Mouse (Mus musculus) heart, adult 18-20 months (tissue): Measurements from ENCODE around the gene Traf1. TPM values are rescaled to one million over a fixed set of nuclear protein-coding genes. Genes with fewer than 3 reads are reported as not detected.
A peak's percentile ranks its signal among the peaks of the same experiment; 100 is the strongest.

Experiments used
- DNase-seq, 2 experiments: peaks; one replicate each; pipeline ENCODE4 v3.0.0; 2021 to 2022; ENCODE audit warnings: mixed read lengths in 1 of 2
- total RNA-seq, 2 experiments: library from RNA; stranded (reverse); gene quantifications; 2 replicates each; pipeline ENCODE4 v1.2.3; 2021

Traf1 gene
- total RNA-seq, 2 experiments from 2014 or later, result 1.9 to 3.5 TPM

DNA sequence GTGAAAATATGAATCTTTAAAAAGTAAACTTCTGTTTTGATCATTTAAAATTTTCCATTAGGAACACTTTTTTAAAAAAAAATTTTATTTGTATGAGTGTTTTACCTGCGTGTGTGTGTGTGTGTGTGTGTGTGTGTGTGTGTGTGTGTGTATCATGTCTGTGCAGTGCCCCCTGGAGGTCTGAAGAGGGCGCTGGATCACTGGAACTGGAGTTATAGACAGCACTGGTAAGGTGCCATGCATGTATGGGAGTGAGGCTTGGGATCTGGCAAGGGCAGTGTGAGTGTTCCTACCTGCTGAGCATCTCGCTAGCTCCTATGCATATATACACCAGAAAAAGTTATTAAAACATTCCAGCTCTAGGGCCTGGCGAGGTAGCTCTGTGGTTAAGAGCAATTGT lies 59.8 kb downstream of the Traf1 start:
- no peak for DNase-seq

GRCm38 (mm10) chr2:34900412-34900811 lies 61.2 kb downstream of the Traf1 start:
- no peak for DNase-seq

DNA sequence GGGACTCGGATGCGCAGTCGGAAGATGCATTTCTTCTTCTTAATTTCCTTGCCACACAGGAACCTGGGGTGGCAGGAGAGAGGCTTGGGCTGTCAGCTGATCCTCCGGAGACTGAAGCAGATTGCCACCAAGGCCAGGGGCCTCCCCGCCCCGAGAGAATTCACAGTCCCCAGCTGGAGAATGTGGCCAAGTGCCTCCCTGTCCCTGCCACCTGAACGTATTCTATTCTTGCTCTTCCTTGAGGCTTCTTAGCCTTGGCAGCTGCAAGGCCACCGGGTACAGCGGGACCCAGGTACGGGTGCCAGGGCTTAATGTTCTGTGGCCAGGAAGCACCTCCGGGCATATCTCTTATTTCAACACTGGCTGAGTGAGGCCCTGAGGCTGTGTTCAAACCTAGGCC lies 61.9 kb downstream of the Traf1 start:
- no peak for DNase-seq

DNA sequence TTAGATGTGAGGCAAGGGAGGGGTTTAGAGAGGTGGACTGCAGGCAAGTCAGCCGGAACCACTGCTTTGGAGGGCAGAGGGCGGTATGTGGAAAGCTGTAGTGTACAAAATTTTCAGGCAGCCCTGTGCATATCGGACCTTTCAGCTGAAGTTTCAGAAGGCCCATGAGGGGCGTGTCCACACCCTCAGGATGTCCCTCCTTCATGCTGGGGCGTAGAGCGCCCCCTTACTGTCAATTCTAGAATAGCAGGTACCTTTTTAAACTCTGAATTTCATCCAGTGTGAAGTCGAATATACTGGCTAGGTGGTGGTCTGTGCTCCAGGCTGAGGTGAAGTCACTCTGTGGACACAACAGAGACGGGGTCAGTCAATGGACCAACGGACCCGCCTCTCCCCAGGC lies 63.8 kb downstream of the Traf1 start:
- DNase-seq, result peak; percentile 34 to 37

GRCm38 (mm10) chr2:34896821-34897460 lies 64.6 kb downstream of the Traf1 start:
- DNase-seq, result no peak

DNA sequence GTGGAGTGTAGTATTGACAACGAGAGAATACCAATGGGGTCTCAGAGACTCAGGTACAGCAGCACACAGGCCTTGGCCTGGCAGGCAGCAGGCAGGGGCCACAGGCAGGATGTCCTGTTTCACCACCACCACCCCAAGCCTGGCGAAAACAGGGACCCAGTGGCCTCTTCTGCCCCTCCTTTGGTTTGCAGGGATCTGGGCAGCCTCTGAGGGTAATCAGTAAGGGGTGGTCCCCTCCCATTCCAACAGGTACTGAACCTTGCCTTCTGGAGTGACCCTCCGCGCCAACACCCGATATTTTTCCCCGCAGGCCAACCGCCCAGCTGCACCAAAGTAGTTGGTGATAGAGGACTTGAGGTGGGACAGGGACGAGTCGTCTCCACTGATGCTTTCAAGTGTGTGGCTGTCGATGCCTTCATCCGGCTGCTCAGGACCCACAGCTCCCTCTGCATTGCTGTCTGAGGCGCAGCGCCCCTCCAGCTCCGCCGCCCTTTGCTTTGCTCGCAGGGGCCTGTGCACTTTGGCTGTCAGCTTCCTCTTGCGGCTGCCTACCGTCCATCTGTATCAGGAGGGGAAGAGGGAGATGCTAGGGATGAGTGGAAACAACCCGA lies 66.0 kb downstream of the Traf1 start:
- DNase-seq, result no peak

DNA sequence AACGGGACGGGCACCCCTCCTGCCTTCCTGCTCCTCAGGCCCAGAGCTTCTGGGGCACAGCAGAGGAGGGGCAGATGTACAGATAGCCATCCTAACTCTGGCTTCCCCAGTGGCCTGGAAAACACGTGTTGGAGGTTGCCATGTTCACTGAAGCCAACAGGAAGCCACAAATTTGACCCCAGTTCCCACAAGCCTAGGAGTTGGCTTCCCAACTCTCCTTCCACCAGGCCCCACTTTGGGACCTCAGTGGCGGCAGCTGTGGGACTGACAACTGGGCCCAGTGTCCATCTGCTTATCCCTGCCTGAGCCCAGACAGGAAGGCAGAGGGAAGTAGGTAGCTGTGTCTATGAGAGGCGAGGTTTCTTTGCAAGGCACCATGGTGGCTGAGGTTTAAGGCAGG lies 67.6 kb downstream of the Traf1 start:
- DNase-seq, result no peak

Other genes with a start within 250 kb of the Traf1 start
- 10 to 100 TPM; 39.7 to 40.2 TPM for gene Gapvd1, start 206.5 kb downstream of the Traf1 start, total RNA-seq
- gene Hspa5, start 189.8 kb downstream of the Traf1 start, total RNA-seq, result 100 to 1,000 TPM; 563 to 758 TPM
- gene Rabepk, start 161.9 kb downstream of the Traf1 start, total RNA-seq, result 10 to 100 TPM; 13.5 to 15.5 TPM
- 10 to 100 TPM; 46.9 to 49.2 TPM for gene Fbxw2, start 135.5 kb downstream of the Traf1 start, total RNA-seq
- gene Gm34653, start 128.8 kb downstream of the Traf1 start, total RNA-seq, result not detected
- gene Cutal, start 87.4 kb downstream of the Traf1 start, total RNA-seq, result 1 to 10 TPM in 1 of 2 experiments, under 1 TPM in 1; 0.74 to 1.3 TPM
- gene Psmd5, start 86.8 kb downstream of the Traf1 start, total RNA-seq, result 10 to 100 TPM; 16.7 to 18.5 TPM
- under 1 TPM; 0.93 to 0.99 TPM for gene Phf19, start 47.7 kb downstream of the Traf1 start, total RNA-seq
- gene Hc, start 99.7 kb upstream of the Traf1 start, total RNA-seq, result not detected
- gene AI182371, start 139.8 kb upstream of the Traf1 start, total RNA-seq, result not detected
- gene Cntrl, start 147.7 kb upstream of the Traf1 start, total RNA-seq, result 1 to 10 TPM; 3.7 to 5.2 TPM
- 100 to 1,000 TPM; 128 to 136 TPM for gene Rab14, start 239.3 kb upstream of the Traf1 start, total RNA-seq